Mouse (Mus musculus) right cerebral cortex, postnatal 10 days (tissue): ENCODE data around the gene Kifc5b.

ENCODE experiments used
- DNase-seq, 2 experiments: peaks; one replicate each; pipeline ENCODE4 v3.0.0; 2021; ENCODE audit warnings: low spot score in 2 of 2

Kifc5b gene

GRCm38 (mm10) chr17:26946567-26946966 lies 29.7 kb downstream of the Kifc5b start:
- peak; percentile 84 to 85 for DNase-seq

- DNase-seq: peak; percentile 52 to 73
Measured at GRCm38 (mm10) chr17:26947231-26948100, 30.6 kb downstream of the Kifc5b start.

GRCm38 (mm10) chr17:26948316-26949050 lies 31.6 kb downstream of the Kifc5b start:
- DNase-seq: peak; percentile 81 to 85

GRCm38 (mm10) chr17:26949051-26949577 lies 32.2 kb downstream of the Kifc5b start:
- peak; percentile 52 to 73 for DNase-seq

- peak; percentile 61 to 78 for DNase-seq
Measured at GRCm38 (mm10) chr17:26949866-26950265, 33.0 kb downstream of the Kifc5b start.

- DNase-seq: peak in 1 of 2 experiments; percentile 40
Measured at GRCm38 (mm10) chr17:26950560-26951288, 33.8 kb downstream of the Kifc5b start.

GRCm38 (mm10) chr17:26951406-26951805 lies 34.5 kb downstream of the Kifc5b start:
- peak; percentile 94 to 95 for DNase-seq

- DNase-seq: peak in 1 of 2 experiments; percentile 34
Measured at GRCm38 (mm10) chr17:26951952-26952877, 35.3 kb downstream of the Kifc5b start.

GRCm38 (mm10) chr17:26953201-26953600 lies 36.3 kb downstream of the Kifc5b start:
- DNase-seq: no peak

- DNase-seq: peak in 1 of 2 experiments; percentile 49
Measured at GRCm38 (mm10) chr17:26953726-26954125, 36.8 kb downstream of the Kifc5b start.

GRCm38 (mm10) chr17:26956309-26956708 lies 39.4 kb downstream of the Kifc5b start:
- no peak for DNase-seq

- peak in 1 of 2 experiments; percentile 36 for DNase-seq
Measured at GRCm38 (mm10) chr17:26956895-26957294, 40.0 kb downstream of the Kifc5b start.

GRCm38 (mm10) chr17:26957872-26958271 lies 41.0 kb downstream of the Kifc5b start:
- DNase-seq: no peak

- DNase-seq: peak; percentile 46 to 50
Measured at GRCm38 (mm10) chr17:26958880-26959279, 42.0 kb downstream of the Kifc5b start.

GRCm38 (mm10) chr17:26959815-26960214 lies 42.9 kb downstream of the Kifc5b start:
- DNase-seq: no peak

GRCm38 (mm10) chr17:26961572-26962240 lies 44.8 kb downstream of the Kifc5b start:
- DNase-seq: no peak

GRCm38 (mm10) chr17:26966993-26967392 lies 50.1 kb downstream of the Kifc5b start:
- DNase-seq: peak in 1 of 2 experiments; percentile 26

GRCm38 (mm10) chr17:26967477-26967876 lies 50.6 kb downstream of the Kifc5b start:
- peak in 1 of 2 experiments; percentile 35 for DNase-seq

- DNase-seq: peak in 1 of 2 experiments; percentile 45
Measured at GRCm38 (mm10) chr17:26968200-26968611, 51.3 kb downstream of the Kifc5b start.

- peak in 1 of 2 experiments; percentile 21 for DNase-seq
Measured at GRCm38 (mm10) chr17:26969257-26969656, 52.4 kb downstream of the Kifc5b start.
